Mouse (Mus musculus) urinary bladder, postnatal 14 days (tissue): ENCODE data around the gene Cmas.

Experiments
- DNase-seq: peaks from one replicate; pipeline ENCODE4 v3.0.0; 2021; ENCODE audit warnings: low spot score

The Cmas gene

GRCm38 (mm10) chr6:142752331-142753246, 3.9 kb upstream of the Cmas start:
- DNase-seq: no peak

GRCm38 (mm10) chr6:142757334-142757965, 964 bp downstream of the Cmas start:
- no peak for DNase-seq

GRCm38 (mm10) chr6:142757976-142758375, 1.5 kb downstream of the Cmas start:
- no peak for DNase-seq

DNA sequence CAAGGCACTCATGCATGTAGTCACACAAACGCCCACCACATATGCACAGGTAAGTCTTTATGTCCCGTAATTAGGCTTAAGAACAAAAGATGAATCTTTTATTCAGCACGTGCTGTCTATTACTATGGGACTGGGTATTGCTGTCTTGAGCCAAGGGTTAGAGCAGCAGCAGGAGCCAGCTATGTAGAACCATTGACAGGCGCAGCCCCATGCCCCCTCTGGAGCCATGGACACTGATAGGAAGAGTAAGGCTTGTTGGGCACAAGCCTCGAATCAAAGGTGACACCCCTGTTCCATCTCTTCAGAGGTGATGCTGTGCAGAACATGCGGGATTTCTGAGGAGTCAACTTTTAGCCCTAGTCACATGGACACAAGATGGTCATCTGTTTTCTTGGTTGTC, 2.1 kb downstream of the Cmas start:
- DNase-seq: no peak

GRCm38 (mm10) chr6:142759633-142760032, 3.1 kb downstream of the Cmas start:
- DNase-seq: no peak

- DNase-seq: no peak
These were observed 8.4 kb downstream of the Cmas start for GRCm38 (mm10) chr6:142764933-142765332.

GRCm38 (mm10) chr6:142767305-142767704, 10.8 kb downstream of the Cmas start:
- no peak for DNase-seq

GRCm38 (mm10) chr6:142769896-142770295, 13.4 kb downstream of the Cmas start:
- no peak for DNase-seq

GRCm38 (mm10) chr6:142771643-142772042, 15.2 kb downstream of the Cmas start:
- no peak for DNase-seq

- DNase-seq: no peak
These were observed 17.1 kb downstream of the Cmas start for GRCm38 (mm10) chr6:142773566-142773965.

DNA sequence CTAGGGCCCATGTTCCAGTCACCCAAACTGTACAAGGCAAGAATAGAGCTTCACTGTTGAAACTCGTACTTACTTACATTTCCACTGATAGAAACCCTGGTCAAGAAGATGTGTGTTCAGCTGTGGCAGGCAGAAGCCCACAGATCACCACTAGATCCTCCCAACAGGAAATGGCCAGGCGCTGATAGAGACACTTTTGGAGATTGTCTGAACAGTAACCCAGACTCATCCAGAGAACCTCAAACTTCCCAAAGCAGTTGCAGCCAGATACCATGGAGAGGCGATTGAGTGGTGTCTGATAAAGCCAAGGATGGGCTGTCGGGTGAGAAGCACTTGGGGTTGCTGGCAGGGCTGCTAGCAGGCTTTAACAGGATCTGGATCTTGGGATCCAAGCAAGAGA, 20.4 kb downstream of the Cmas start:
- DNase-seq: no peak

DNA sequence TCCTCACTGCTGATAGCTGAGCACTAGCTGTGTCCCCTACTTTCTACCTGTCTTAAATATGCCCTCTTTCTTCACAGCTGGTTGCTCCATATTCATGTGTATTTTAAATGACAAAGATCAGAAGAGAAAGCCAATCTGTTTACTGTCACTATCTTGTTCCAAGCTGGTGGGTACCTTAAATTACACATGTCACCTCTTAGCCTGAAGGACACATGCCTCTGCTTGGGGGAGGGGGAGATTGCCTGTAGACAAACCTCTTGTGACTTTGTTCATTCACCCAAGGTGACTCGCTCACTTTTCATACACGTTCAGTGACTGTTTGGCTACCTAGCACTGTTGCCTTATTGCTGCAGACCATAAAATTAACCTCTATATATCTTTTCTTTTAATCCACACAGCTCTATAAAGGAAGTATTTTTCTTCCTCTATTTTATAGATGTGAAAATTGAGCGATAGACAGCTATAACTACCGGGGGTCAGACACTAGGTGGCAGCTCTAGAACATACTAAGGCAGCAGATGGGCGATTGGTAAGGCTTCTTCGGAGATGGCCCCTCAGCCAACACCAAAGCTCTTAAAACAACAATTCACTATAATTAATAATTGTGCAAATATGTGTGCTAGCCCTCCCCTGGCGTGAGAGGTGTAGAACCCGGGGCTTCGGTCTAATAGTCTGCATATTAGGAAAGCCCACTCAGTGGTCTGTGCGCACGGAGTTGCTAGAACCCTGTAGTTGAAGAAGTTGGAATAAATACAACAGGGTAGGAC, 22.7 kb downstream of the Cmas start:
- peak; percentile 11 for DNase-seq

- no peak for DNase-seq
These were observed 23.5 kb downstream of the Cmas start for GRCm38 (mm10) chr6:142779812-142780573.

- DNase-seq: no peak
These were observed 24.1 kb downstream of the Cmas start for GRCm38 (mm10) chr6:142780574-142781033.

GRCm38 (mm10) chr6:142781286-142781685, 24.8 kb downstream of the Cmas start:
- no peak for DNase-seq

DNA sequence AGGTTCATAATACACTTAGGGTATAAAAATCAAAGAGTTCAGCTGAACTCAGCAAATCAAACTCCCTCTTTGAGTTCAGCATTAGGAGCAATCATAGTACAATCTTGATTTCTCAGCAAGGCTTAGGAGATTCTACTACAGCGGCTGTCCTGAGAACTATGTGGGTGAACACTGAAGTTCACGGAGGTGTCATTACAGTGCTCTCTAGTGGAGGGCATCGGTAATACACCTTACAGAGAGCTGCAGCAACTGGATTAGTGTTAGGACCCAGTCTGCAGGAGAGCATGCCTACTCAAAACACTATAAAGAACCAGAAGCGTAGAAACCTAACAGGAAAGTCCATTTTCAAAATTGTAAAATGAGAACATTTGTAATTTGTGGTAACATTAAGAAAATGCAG, 28.9 kb downstream of the Cmas start:
- peak; percentile 56 for DNase-seq

DNA sequence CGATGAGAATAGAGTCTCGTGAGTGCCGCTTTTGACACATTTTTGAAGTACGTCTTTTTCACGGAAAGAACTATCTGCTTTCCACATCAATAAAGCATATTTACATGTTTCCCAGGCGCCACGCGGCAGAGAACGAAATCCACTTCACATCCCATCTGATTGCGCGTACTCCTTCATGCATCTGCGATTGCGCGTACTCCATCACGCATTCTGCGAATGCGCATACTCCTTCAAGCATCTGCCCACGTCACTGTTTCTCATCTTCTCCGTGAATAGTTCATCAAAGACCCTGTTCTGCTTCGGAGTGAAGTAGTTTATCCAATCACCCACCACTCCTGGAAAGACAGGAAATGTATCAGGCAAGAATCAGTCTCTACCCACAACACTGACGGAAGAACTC, 29.6 kb downstream of the Cmas start:
- no peak for DNase-seq

GRCm38 (mm10) chr6:142788042-142788987, 31.8 kb downstream of the Cmas start:
- no peak for DNase-seq

DNA sequence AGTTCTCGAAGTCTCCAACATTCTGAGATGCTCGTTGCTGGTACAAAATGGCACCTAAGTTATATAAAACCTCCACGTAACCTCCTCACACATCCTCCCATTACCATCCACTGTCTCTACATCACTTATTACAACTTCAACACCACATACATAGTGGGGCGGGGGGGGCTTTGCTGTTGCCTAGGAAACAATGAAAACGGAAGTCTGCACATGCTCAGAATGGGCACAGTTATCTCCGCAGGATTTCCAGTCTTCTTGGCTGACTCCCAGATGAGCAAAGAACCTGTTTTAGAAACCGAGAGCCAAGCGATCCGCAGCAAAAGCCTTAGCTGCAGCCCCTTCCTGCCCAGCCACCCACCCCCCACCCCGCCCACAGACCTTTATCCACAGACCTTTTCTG, 33.2 kb downstream of the Cmas start:
- DNase-seq: no peak

GRCm38 (mm10) chr6:142792241-142792968, 35.9 kb downstream of the Cmas start:
- no peak for DNase-seq
